Mouse (Mus musculus): ENCODE results near the gene Dusp5. TPM values are rescaled to one million over a fixed set of nuclear protein-coding genes. Genes with fewer than 3 reads are reported as not detected.

Dusp5 gene
- total RNA-seq, 4 experiments from 2014 or later = 3.1 to 5.6 (median 4.2) TPM

GRCm38 (mm10) chr19:53517370-53518096 is 11.4 kb upstream of the Dusp5 start:
- no peak for DNase-seq (ENCODE audit: low spot score)

- no peak for DNase-seq (ENCODE audit: low spot score)
Measured at GRCm38 (mm10) chr19:53519549-53519948, 9.4 kb upstream of the Dusp5 start.

GRCm38 (mm10) chr19:53519981-53520380 is 8.9 kb upstream of the Dusp5 start:
- no peak for DNase-seq (ENCODE audit: low spot score)

GRCm38 (mm10) chr19:53521137-53521795 is 7.6 kb upstream of the Dusp5 start:
- no peak for DNase-seq (ENCODE audit: low spot score)

GRCm38 (mm10) chr19:53527480-53527879 is 1.4 kb upstream of the Dusp5 start:
- no peak for DNase-seq (ENCODE audit: low spot score)

GRCm38 (mm10) chr19:53528131-53528621 is 733 bp upstream of the Dusp5 start:
- no peak for DNase-seq (ENCODE audit: low spot score)

- DNase-seq (ENCODE audit: low spot score) = no peak
Measured at GRCm38 (mm10) chr19:53529455-53529704, 471 bp downstream of the Dusp5 start.

- DNase-seq (ENCODE audit: low spot score) = no peak
Measured at GRCm38 (mm10) chr19:53529705-53530562, 1.0 kb downstream of the Dusp5 start.

GRCm38 (mm10) chr19:53531416-53531815 is 2.5 kb downstream of the Dusp5 start:
- no peak for DNase-seq (ENCODE audit: low spot score)

GRCm38 (mm10) chr19:53532021-53532420 is 3.1 kb downstream of the Dusp5 start:
- no peak for DNase-seq (ENCODE audit: low spot score)

- no peak for DNase-seq (ENCODE audit: low spot score)
Measured at GRCm38 (mm10) chr19:53532676-53533075, 3.8 kb downstream of the Dusp5 start.

- DNase-seq (ENCODE audit: low spot score) = no peak
Measured at GRCm38 (mm10) chr19:53533236-53533635, 4.3 kb downstream of the Dusp5 start.

- DNase-seq (ENCODE audit: low spot score) = no peak
Measured at GRCm38 (mm10) chr19:53533810-53534601, 5.1 kb downstream of the Dusp5 start.

GRCm38 (mm10) chr19:53534757-53535410 is 6.0 kb downstream of the Dusp5 start:
- no peak for DNase-seq (ENCODE audit: low spot score)

- no peak for DNase-seq (ENCODE audit: low spot score)
Measured at GRCm38 (mm10) chr19:53535421-53535820, 6.5 kb downstream of the Dusp5 start.

- DNase-seq (ENCODE audit: low spot score) = no peak
Measured at GRCm38 (mm10) chr19:53536251-53536650, 7.3 kb downstream of the Dusp5 start.

- no peak for DNase-seq (ENCODE audit: low spot score)
Measured at GRCm38 (mm10) chr19:53536731-53537666, 8.1 kb downstream of the Dusp5 start.

GRCm38 (mm10) chr19:53538024-53538423 is 9.1 kb downstream of the Dusp5 start:
- DNase-seq (ENCODE audit: low spot score) = no peak

- no peak for DNase-seq (ENCODE audit: low spot score)
Measured at GRCm38 (mm10) chr19:53538796-53539195, 9.9 kb downstream of the Dusp5 start.

GRCm38 (mm10) chr19:53539296-53539695 is 10.4 kb downstream of the Dusp5 start:
- no peak for DNase-seq (ENCODE audit: low spot score)
